Mouse (Mus musculus): ENCODE data around the gene Ide. TPM values are rescaled to one million over a fixed set of nuclear protein-coding genes. Genes with fewer than 3 reads are reported as not detected.
A peak's percentile ranks its signal among the peaks of the same experiment; 100 is the strongest.

Ide gene
- 35.3 and 35.7 TPM in 2 replicates for polyA plus RNA-seq (2015; fragmentation: Nextera tagmentation; extraction: Ambion mirVana)

- ATAC-seq (ENCODE audit: low FRiP score): no peak
- Histone ChIP-seq H3K9ac (no peak within 1 kb of the TSS), H3K4me1 (replicated peaks) (no peaks in the 10 kb centered on the region), H3K9me3 (no peaks in the 10 kb centered on the region), H3K27me3 (no peaks in the 10 kb centered on the region), H3K4me2 (no peak within 1 kb of the TSS), H3K4me3 (no peak within 1 kb of the TSS), H3K27ac (no peak within 1 kb of the TSS), H3K36me3 (no peaks in the 10 kb centered on the region)
- WGBS: 79% methylated on average over 4 of the region's 4 CpGs
These were observed at the start of gene Ide for GRCm38 (mm10) chr19:37337752-37338151. Gene Ide, minus strand, starts transcription at chr19:37337852.

- H3K36me3 ChIP-seq: no peaks in the 10 kb centered on the region; the same call in 1 of the 2 replicates
- H3K27ac ChIP-seq: no peak overlapping the region
- ATAC-seq (ENCODE audit: low FRiP score): no peak
- H3K27me3 ChIP-seq: no peaks in the 10 kb centered on the region
- 80% methylated on average over 3 of the region's 3 CpGs for WGBS
- H3K4me3 ChIP-seq: no peak overlapping the region
- no peaks in the 10 kb centered on the region for H3K9me3 ChIP-seq
- no peaks in the 10 kb centered on the region for H3K4me1 ChIP-seq (replicated peaks)
- H3K9ac ChIP-seq: no peak overlapping the region
- no peak overlapping the region for H3K4me2 ChIP-seq
These were observed 48.5 kb upstream of the Ide start for GRCm38 (mm10) chr19:37386126-37386525.

GRCm38 (mm10) chr19:37378816-37379215 is 41.2 kb upstream of the Ide start:
- Histone ChIP-seq H3K27me3 (no peaks in the 10 kb centered on the region), H3K4me2 (no peak overlapping the region), H3K4me3 (no peak overlapping the region), H3K4me1 (replicated peaks) (peaks cover 21% of the 10 kb centered on the region), H3K9me3 (no peaks in the 10 kb centered on the region), H3K27ac (no peak overlapping the region), H3K36me3 (no peaks in the 10 kb centered on the region), H3K9ac (no peak overlapping the region)
- ATAC-seq (ENCODE audit: low FRiP score): no peak
- WGBS: 83% methylated on average over 6 of the region's 6 CpGs

GRCm38 (mm10) chr19:37377404-37377990 is 39.8 kb upstream of the Ide start:
- Histone ChIP-seq H3K4me3 (peak overlapping the region; percentile 75), H3K4me1 (replicated peaks) (peaks cover 21% of the 10 kb centered on the region), H3K27me3 (no peaks in the 10 kb centered on the region), H3K4me2 (peak overlapping the region; percentile 81), H3K9me3 (no peaks in the 10 kb centered on the region), H3K9ac (peak overlapping the region; percentile 43), H3K27ac (no peak overlapping the region), H3K36me3 (no peaks in the 10 kb centered on the region)
- ATAC-seq (ENCODE audit: low FRiP score): no peak
- 33% methylated on average over 8 of the region's 8 CpGs for WGBS

GRCm38 (mm10) chr19:37376841-37377240 is 39.2 kb upstream of the Ide start:
- Histone ChIP-seq H3K4me3 (peak overlapping the region; percentile 75), H3K36me3 (no peaks in the 10 kb centered on the region), H3K27ac (no peak overlapping the region), H3K4me2 (peak overlapping the region; percentile 81), H3K27me3 (no peaks in the 10 kb centered on the region), H3K9me3 (no peaks in the 10 kb centered on the region), H3K4me1 (replicated peaks) (peaks cover 21% of the 10 kb centered on the region), H3K9ac (0 out of 2 replicates have a peak overlapping the region, but pooled peaks have one; percentile 65)
- no peak for ATAC-seq (ENCODE audit: low FRiP score)
- 3% methylated on average over 11 of the region's 11 CpGs for WGBS

- under 1% methylated on average over 73 of the region's 73 CpGs for WGBS
- H3K4me1 ChIP-seq (replicated peaks): peaks cover 21% of the 10 kb centered on the region
- H3K36me3 ChIP-seq: no peaks in the 10 kb centered on the region
- ATAC-seq (ENCODE audit: low FRiP score): peak; percentile 100
- H3K9ac ChIP-seq: peak within 1 kb of the TSS; percentile 79
- H3K27ac ChIP-seq: peak within 1 kb of the TSS; percentile 94
- H3K9me3 ChIP-seq: no peaks in the 10 kb centered on the region
- H3K4me3 ChIP-seq: peak within 1 kb of the TSS; percentile 75
- peak within 1 kb of the TSS; percentile 81 for H3K4me2 ChIP-seq
- no peaks in the 10 kb centered on the region for H3K27me3 ChIP-seq
These were observed 38.3 kb upstream of the Ide start, which contains the start of gene Kif11 for GRCm38 (mm10) chr19:37375755-37376615. Gene Kif11, plus strand, starts transcription at chr19:37376403.

GRCm38 (mm10) chr19:37374941-37375754 is 37.5 kb upstream of the Ide start:
- no peaks in the 10 kb centered on the region for H3K27me3 ChIP-seq
- WGBS: 24% methylated on average over 7 of the region's 7 CpGs
- H3K4me2 ChIP-seq: peak overlapping the region; percentile 81
- no peaks in the 10 kb centered on the region for H3K9me3 ChIP-seq
- H3K36me3 ChIP-seq: no peaks in the 10 kb centered on the region
- H3K4me1 ChIP-seq (replicated peaks): peaks cover 21% of the 10 kb centered on the region
- peak overlapping the region; percentile 75 for H3K4me3 ChIP-seq
- no peak for ATAC-seq (ENCODE audit: low FRiP score)
- H3K27ac ChIP-seq: peak overlapping the region; percentile 94
- peak overlapping the region; percentile 79 for H3K9ac ChIP-seq

GRCm38 (mm10) chr19:37370356-37370755 is 32.7 kb upstream of the Ide start:
- no peak for ATAC-seq (ENCODE audit: low FRiP score)
- Histone ChIP-seq H3K36me3 (no peaks in the 10 kb centered on the region), H3K9me3 (no peaks in the 10 kb centered on the region), H3K4me2 (no peak overlapping the region), H3K9ac (no peak overlapping the region), H3K4me1 (replicated peaks) (peaks cover 5% of the 10 kb centered on the region), H3K4me3 (no peak overlapping the region), H3K27ac (no peak overlapping the region), H3K27me3 (no peaks in the 10 kb centered on the region)
- 90% methylated on average over 5 of the region's 5 CpGs for WGBS

- Histone ChIP-seq H3K36me3 (no peaks in the 10 kb centered on the region), H3K27ac (no peak overlapping the region), H3K27me3 (no peaks in the 10 kb centered on the region), H3K4me3 (no peak overlapping the region), H3K4me2 (no peak overlapping the region), H3K9me3 (no peaks in the 10 kb centered on the region), H3K4me1 (replicated peaks) (0 out of 2 replicates have a peak, but pooled peaks cover under 1% of the 10 kb centered on the region), H3K9ac (no peak overlapping the region)
- no peak for ATAC-seq (ENCODE audit: low FRiP score)
- WGBS: 91% methylated on average over 4 of the region's 4 CpGs
These were observed 32.3 kb upstream of the Ide start for GRCm38 (mm10) chr19:37369921-37370320.

- Histone ChIP-seq H3K36me3 (no peaks in the 10 kb centered on the region), H3K27ac (no peak overlapping the region), H3K9ac (no peak overlapping the region), H3K27me3 (no peaks in the 10 kb centered on the region), H3K4me3 (no peak overlapping the region), H3K4me2 (no peak overlapping the region), H3K4me1 (replicated peaks) (no peaks in the 10 kb centered on the region), H3K9me3 (no peaks in the 10 kb centered on the region)
- ATAC-seq (ENCODE audit: low FRiP score): no peak
- WGBS: 70% methylated on average over 1 of the region's 1 CpGs
These were observed 31.3 kb upstream of the Ide start for GRCm38 (mm10) chr19:37368990-37369389.

- no peaks in the 10 kb centered on the region for H3K9me3 ChIP-seq
- H3K4me3 ChIP-seq: no peak overlapping the region
- H3K4me1 ChIP-seq (replicated peaks): no peaks in the 10 kb centered on the region
- H3K4me2 ChIP-seq: no peak overlapping the region
- H3K36me3 ChIP-seq: no peaks in the 10 kb centered on the region
- H3K27ac ChIP-seq: no peak overlapping the region; the same call in 1 of the 2 replicates
- no peaks in the 10 kb centered on the region for H3K27me3 ChIP-seq
- WGBS: 79% methylated on average over 11 of the region's 11 CpGs
- no peak for ATAC-seq (ENCODE audit: low FRiP score)
- no peak overlapping the region for H3K9ac ChIP-seq
These were observed 25.7 kb upstream of the Ide start for GRCm38 (mm10) chr19:37363128-37363939.
